Mouse (Mus musculus): ENCODE data around the gene Pigq.

DNA sequence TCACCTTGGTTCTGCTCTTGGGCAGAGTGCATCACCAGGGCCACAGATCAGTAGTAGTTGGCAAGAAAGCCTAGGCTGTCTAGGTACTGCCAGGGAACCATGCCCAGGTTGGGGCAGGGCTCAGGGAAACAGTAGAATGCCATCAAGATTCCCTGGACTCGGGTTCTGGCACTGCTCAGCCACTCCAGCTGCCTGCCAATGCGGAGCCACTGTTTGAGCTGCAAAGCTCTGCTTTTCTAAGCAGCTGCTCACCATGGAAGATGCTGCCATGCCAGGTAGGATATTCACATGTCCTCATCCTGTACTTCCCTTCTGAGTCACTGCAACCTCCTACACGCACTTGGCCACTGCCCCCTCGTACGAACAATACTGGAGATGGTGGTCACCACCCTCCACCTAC lies 36.1 kb upstream of the Pigq start:
- no peak for TF ChIP-seq POLR2A (IDR thresholded peaks at IDR 0.05; ENCODE audit: borderline replicate concordance, control insufficient read depth, low read depth, low read length)
- no peak for TF ChIP-seq CTCF (IDR thresholded peaks at IDR 0.05; ENCODE audit: control insufficient read depth, insufficient read depth, low read length)
